Comparison of ENCODE assay signal across 9 mouse cellular contexts in the genomic region with DNA sequence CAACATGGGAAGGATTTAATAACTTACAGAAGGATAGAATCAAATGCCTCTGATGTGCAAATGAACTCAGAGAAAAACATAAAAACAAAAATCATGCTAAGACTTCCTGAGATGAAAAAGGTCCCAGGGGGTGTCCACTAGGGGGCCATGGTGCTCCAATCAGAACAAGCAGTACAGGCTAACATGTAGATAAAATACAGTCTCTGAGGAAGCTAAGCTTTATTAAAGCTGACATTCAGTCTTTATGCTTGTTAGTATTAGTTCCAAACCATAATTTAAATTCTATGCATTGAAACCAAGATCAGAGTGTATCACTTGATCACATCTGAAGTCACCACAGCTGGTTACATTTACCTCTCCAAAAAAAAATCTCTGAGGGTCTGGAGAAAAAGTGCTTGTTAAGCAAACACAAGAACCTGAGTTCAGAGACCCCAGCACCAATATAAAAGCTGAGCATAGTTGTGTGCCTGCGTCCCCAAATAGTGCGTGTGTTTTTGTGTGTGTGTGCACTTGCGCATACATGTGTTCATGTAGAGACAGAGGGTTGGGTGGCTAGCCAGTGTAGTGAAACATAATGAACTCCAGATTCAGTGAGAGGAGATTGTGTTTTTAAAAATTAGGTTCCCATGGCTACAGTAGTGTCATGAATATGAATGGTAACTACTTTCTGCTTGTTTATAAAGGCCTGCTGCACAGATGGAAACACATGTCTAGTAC. TPM values are rescaled to one million over a fixed set of nuclear protein-coding genes. Genes with fewer than 3 reads are reported as not detected.
DNase-seq lines count a peak whose midpoint lies in the region; ATAC-seq and TF ChIP-seq lines count a peak whose summit lies in the region.
"Had no signal": no experiment of that assay in that cellular context is flagged by ENCODE, and none has a peak within 500 bp of the region (broad histone marks: within the 10 kb centered on the region; RNA-seq: fewer than 3 reads in every experiment).

No protein-coding gene starts in this region.

- H3K36me3 ChIP-seq in midbrain, embryonic 14.5 days (ENCODE audit: control insufficient read depth, insufficient read depth, low read length) = no peaks in the 10 kb centered on the region
- H3K36me3 ChIP-seq in midbrain, embryonic 15.5 days (replicated peaks) = no peaks in the 10 kb centered on the region
- H3K36me3 ChIP-seq in stomach, postnatal 0 days (ENCODE audit: control insufficient read depth, insufficient read depth, low read length) = no peaks in the 10 kb centered on the region
- H3K36me3 ChIP-seq: limb, embryonic 12.5 days had no signal

- WGBS in midbrain, embryonic 14.5 days = 93% methylated on average over 3 of the region's 3 CpGs
- 89% methylated on average over 3 of the region's 3 CpGs for WGBS in midbrain, embryonic 15.5 days
- WGBS in stomach, postnatal 0 days = 80% methylated on average over 3 of the region's 3 CpGs

- no peak for TF ChIP-seq EP300 in stomach, postnatal 0 days (optimal IDR thresholded peaks at IDR 0.05)

- DNase-seq in gastrocnemius, postnatal 14 days = peak; percentile 9
- no peak for DNase-seq in gastrocnemius, postnatal 25 days
- DNase-seq in midbrain, embryonic 14.5 days = peak; percentile 25
- peak; percentile 14 for DNase-seq in c-Kit-positive CD71-positive TER-119-negative erythroid progenitor cells, embryonic 14.5 days (ENCODE audit: low read depth)
- no peak for DNase-seq in stomach, postnatal 0 days (ENCODE audit: low spot score)
- DNase-seq in Muller cell, postnatal 12 days (ENCODE audit: inconsistent ontology term) = no peak

- H3K4me1 ChIP-seq in midbrain, embryonic 14.5 days (ENCODE audit: control insufficient read depth, insufficient read depth, low read length) = no peaks in the 10 kb centered on the region
- H3K4me1 ChIP-seq in midbrain, embryonic 15.5 days = no peaks in the 10 kb centered on the region; the same call in 1 of the 2 replicates
- H3K4me1 ChIP-seq in stomach, postnatal 0 days (replicated peaks; ENCODE audit: control insufficient read depth, insufficient read depth) = no peaks in the 10 kb centered on the region

- H3K4me2 ChIP-seq in midbrain, embryonic 14.5 days (ENCODE audit: low read length) = no peak overlapping the region
- no peak overlapping the region for H3K4me2 ChIP-seq in midbrain, embryonic 15.5 days
- H3K4me2 ChIP-seq in stomach, postnatal 0 days (replicated peaks; ENCODE audit: low read depth) = no peak overlapping the region
- H3K4me2 ChIP-seq: limb, embryonic 12.5 days had no signal

- no peak overlapping the region for H3K27ac ChIP-seq in midbrain, embryonic 14.5 days (replicated peaks; ENCODE audit: low read depth, low read length)
- H3K27ac ChIP-seq in midbrain, embryonic 15.5 days = no peak overlapping the region
- H3K27ac ChIP-seq in stomach, postnatal 0 days (replicated peaks) = no peak overlapping the region

- TF ChIP-seq CTCF in stomach, postnatal 0 days (IDR thresholded peaks at IDR 0.05; ENCODE audit: low read depth) = peak; percentile 68

- intact Hi-C loops in gastrocnemius, postnatal 14 days (cut with DNase I; ENCODE audit: low total_unique reads) = no loop called here

- no peaks in the 10 kb centered on the region for H3K27me3 ChIP-seq in midbrain, embryonic 14.5 days (ENCODE audit: control insufficient read depth, insufficient read depth, low read length)
- no peaks in the 10 kb centered on the region for H3K27me3 ChIP-seq in midbrain, embryonic 15.5 days (replicated peaks)
- H3K27me3 ChIP-seq in stomach, postnatal 0 days (ENCODE audit: control insufficient read depth, insufficient read depth, low read length) = no peaks in the 10 kb centered on the region
- H3K27me3 ChIP-seq: limb, embryonic 12.5 days had no signal

- no peaks in the 10 kb centered on the region for H3K9me3 ChIP-seq in midbrain, embryonic 14.5 days (ENCODE audit: control insufficient read depth, low read length)
- H3K9me3 ChIP-seq in midbrain, embryonic 15.5 days = no peaks in the 10 kb centered on the region
- H3K9me3 ChIP-seq in stomach, postnatal 0 days (ENCODE audit: control insufficient read depth, low read length) = no peaks in the 10 kb centered on the region
- H3K9me3 ChIP-seq: limb, embryonic 12.5 days had no signal

- no peak overlapping the region for H3K9ac ChIP-seq in midbrain, embryonic 14.5 days (replicated peaks; ENCODE audit: low read length)
- H3K9ac ChIP-seq in midbrain, embryonic 15.5 days = no peak overlapping the region
- H3K9ac ChIP-seq in stomach, postnatal 0 days (ENCODE audit: low read length) = no peak overlapping the region
- H3K9ac ChIP-seq: limb, embryonic 12.5 days had no signal

- ATAC-seq in midbrain, embryonic 14.5 days (ENCODE audit: low FRiP score, low TSS enrichment) = no peak
- no peak for ATAC-seq in midbrain, embryonic 15.5 days (replicated peaks)
- no peak for ATAC-seq in stomach, postnatal 0 days (ENCODE audit: low FRiP score, low TSS enrichment)
- ATAC-seq in frontal cortex, adult (ENCODE audit: low TSS enrichment) = no peak

- no peak overlapping the region for H3K4me3 ChIP-seq in midbrain, embryonic 14.5 days (replicated peaks; ENCODE audit: low read depth, low read length)
- H3K4me3 ChIP-seq in midbrain, embryonic 15.5 days = no peak overlapping the region
- no peak overlapping the region for H3K4me3 ChIP-seq in stomach, postnatal 0 days (ENCODE audit: low read depth, low read length)
- H3K4me3 ChIP-seq: limb, embryonic 12.5 days had no signal

RNA-seq across cellular contexts. Expression of gene Kcnip2, which starts 31.3 kb away (rescaled TPM):
- total RNA-seq in gastrocnemius, postnatal 14 days (2021) = under 1 TPM; 0.16 to 0.74 TPM
- under 1 TPM in 1 of 2 experiments, not detected in 1; 0.29 TPM for total RNA-seq in gastrocnemius, postnatal 25 days (2021)
- 3.9 and 5.0 TPM in 2 replicates for polyA plus RNA-seq in midbrain, embryonic 14.5 days (2014; fragmentation: Nextera tagmentation; extraction: Ambion mirVana)
- 7.0 and 7.2 TPM in 2 replicates for polyA plus RNA-seq in midbrain, embryonic 15.5 days (2015; fragmentation: Nextera tagmentation; extraction: Ambion mirVana)
- polyA plus RNA-seq in stomach, postnatal 0 days (2015; fragmentation: Nextera tagmentation; extraction: Ambion mirVana) = 2.1 and 2.2 TPM in 2 replicates

Comparison
In these comparisons a context has a peak if more than half of its experiments do, and no peak if none do; other contexts are left out.
1. DNase-seq: peak in gastrocnemius, postnatal 14 days (single experiment), midbrain, embryonic 14.5 days (single experiment) and c-Kit-positive CD71-positive TER-119-negative erythroid progenitor cells, embryonic 14.5 days (single experiment); none in gastrocnemius, postnatal 25 days (single experiment), stomach, postnatal 0 days (single experiment) and Muller cell, postnatal 12 days (single experiment).